Mouse (Mus musculus): ENCODE data around the gene Adh1.

The Adh1 gene

GRCm38 (mm10) chr3:138241371-138241770 is 19.4 kb upstream of the Adh1 start:
- peak; percentile 38 for DNase-seq

- peak; percentile 35 for DNase-seq
Observed at GRCm38 (mm10) chr3:138242021-138242726, 18.6 kb upstream of the Adh1 start.

DNA sequence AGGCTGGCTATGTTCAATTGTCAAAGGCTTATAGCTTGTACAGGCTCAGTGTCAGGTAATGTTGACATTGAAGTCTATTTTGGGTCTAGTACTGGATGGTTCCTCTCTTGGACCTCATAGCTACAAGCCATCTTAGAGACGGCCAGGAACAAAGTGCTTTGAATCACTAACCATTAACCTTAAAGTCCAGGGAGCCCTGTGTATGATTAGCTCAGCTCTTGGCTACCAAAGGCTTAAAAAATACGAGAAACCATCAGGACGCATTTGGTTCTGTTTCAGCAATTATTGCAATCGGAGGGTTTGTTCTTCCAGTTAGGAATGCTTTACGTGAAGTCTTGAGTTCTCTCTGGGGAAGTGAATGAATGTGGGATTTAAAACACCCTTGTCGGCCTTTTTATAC is 17.9 kb upstream of the Adh1 start:
- peak; percentile 34 for DNase-seq

DNA sequence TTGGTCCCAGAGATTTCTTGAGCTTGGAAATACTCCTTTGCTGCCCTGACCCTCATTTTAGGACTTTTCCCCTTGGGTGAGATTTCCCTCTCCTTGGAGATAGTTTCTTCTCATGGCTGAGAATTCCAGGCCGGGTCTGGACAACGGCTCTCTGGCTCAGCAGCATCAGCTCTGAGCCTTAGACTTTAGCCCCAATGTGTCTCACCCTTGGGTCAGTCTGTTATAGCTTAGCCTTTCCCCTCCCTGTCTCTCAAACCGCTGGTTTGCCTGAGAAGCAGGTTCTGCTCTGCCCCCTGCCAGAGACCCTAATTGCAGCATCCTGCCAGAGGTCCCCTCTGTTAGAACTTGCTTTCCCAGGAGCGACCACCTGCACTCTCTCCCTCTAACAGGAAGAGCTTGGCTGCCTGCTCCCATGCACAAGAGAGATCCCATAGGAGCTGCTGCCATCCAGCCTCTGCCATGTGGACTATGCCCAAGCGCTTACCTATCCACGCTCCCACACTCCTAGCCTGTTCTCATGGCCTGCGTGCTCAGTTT is 16.4 kb upstream of the Adh1 start:
- DNase-seq: peak; percentile 61

DNA sequence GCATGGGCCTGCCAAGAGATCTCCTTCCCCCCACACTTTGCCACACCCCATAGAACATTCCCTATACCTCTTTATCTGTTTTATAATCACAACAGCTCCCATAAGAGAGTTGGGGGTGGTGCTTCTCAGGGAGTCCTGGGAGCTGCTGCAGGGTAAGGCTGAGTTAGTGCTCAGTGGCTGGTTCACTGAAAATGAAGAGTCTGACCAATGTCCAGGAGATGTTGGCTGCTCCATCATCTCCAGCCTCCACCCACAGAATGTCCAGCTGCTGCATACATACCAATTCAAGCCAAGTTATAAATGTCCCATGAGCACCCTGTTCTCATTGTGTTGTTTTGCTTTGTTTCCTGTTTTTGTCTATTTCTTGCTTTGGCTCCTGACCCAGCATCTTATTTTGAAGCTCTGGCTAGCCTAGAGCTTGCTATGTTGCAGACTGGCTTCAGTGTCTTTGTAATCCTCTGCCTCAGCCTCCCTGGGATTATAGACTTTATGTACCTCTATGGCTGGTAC is 14.2 kb upstream of the Adh1 start:
- no peak for DNase-seq

DNA sequence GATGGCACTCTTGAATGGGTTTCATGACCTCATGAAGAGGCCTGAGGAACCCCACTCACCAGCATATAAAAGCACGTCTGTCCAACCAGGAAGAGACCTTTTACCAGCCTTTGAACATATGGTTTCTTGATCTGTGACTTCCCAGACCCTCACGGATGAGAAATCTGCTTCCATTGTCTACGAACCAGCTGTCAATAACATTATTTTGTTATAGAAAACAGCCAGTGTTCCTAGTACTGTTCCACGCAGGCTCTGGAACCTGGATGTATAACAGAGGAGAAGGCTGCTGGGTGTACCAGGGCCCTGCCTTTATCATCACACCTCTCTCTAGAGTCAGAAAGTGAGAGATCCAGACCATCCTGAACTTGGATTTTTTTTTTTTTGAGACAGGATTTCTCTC is 13.6 kb upstream of the Adh1 start:
- DNase-seq: no peak

DNA sequence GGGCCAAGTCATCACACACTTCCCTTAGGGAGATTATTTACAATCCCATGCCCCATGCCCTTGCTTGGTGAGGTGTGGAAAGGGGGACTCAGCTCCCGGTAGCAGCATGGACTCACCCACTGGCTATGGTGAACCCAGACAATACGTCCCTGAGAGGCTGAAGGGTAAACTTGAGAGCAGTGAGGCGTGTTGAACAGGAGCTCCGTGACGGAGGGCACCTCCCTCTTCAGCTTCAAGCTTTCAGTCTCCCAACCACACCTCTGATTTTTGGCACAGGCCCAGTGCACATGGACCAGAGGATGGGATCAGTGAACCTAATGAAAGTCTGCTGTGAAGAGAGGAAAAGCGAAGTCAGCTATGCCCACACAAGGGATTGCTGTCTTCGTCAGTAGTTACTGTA is 12.8 kb upstream of the Adh1 start:
- DNase-seq: peak; percentile 84

DNA sequence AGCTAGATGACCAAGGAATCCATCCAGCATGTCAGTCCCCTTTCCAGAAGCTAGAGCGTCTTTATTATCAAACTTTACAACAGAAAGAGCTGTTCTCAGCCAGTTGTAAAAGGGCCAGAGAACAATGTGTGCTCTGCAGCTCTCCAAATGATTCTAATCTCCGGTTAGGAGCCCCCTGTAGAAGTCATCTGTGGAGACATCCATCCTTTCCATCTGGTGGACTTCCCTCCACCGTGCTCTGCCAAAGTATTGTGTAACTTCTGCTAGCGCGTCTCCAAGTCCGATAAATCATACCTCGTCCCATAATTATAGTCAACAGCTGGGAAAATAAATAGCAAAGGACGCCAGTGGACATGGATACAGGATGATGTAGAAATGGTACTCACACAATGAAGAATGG is 12.0 kb upstream of the Adh1 start:
- DNase-seq: peak; percentile 32

DNA sequence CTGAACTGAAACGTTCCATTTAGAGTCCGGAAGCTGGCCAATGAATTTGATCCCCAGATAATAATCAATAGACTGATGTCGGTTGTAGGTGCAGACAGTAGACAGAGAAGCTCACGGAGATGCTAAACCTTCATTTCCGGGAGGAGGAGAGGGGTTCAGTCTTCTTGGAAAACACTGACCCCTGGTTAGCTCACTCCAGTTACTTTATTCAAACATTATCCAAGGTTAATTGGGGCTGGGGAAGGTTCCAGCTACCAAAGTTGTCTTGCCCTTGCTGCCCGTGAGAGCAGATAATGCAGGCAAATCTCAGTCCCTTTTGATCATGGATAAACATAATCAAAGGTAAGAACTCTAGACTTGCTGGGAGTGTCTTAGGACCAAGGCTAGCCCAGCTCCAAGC is 9.6 kb upstream of the Adh1 start:
- DNase-seq: no peak

DNA sequence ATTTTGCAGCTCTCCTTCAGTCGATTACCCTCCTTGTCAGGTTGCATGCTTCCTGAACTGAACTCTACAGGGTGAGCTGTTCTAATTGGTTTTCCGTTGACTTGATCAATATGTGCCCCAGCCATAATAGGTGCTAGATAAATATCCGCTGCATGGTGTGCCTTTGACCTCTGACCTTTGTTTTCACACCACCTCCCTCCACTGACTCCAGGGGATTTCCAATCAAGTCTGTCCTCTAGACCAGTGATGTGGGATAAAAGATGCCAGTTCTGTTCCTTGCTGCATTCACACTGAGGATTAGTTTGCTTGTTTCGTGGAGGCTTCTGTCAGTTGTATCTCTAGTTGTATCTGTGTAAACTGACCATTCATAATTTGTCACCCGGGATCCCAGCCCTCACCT is 6.6 kb upstream of the Adh1 start:
- no peak for DNase-seq

DNA sequence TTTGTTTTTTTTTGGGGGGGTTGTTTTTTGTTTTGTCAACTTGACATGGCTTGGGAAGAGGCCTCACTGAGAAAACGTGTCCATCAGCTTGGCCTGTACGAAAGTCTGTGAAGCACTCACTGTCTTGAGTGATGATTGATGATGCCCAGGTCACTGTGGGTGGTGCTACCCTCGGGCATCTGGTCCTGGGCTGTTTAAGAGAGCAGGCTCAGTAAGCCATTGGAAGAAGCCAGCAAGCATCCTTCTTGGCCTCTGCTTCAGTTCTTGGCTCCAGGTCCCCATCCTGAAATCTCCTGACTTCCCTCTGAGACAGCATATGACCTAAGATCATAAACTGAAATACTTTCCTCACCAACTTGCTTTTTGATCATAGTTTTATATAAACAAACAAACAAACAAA is 5.4 kb upstream of the Adh1 start:
- DNase-seq: no peak

DNA sequence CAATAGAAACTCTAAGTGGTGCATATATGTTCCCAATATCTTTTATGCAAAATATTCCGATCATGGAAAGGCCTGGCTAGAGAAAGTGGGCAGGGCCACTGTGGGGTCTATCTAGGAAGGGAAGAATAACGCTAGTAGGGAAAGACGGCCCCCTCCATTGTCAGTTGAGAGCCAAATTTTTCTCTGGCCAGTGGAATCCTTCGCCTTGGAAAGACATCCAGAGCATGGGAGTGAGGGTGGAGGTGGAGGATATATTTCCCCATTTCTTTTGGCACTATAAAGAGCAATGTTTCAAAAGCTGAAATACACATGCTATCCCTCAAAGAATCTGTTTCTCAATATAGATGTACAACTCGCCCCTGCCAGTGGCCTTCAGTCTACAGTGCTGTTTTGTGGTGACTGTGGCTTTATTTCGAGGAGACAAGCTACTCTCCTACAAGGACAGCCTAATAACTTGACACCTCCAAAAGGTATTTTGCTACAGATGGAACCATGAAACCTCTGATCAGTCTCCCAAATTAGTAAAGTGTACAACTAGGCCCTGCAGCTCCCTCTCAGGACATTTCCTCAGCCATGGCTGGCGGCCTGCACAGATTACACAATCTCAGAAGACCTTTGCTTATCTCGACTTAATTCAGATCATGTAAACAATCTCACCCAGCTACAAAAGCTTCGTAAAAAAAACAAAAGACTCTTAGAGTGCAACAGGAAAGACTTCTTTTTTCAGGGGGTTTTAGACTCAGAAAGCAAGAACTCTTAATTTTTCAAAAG is 4.8 kb upstream of the Adh1 start:
- DNase-seq: no peak

DNA sequence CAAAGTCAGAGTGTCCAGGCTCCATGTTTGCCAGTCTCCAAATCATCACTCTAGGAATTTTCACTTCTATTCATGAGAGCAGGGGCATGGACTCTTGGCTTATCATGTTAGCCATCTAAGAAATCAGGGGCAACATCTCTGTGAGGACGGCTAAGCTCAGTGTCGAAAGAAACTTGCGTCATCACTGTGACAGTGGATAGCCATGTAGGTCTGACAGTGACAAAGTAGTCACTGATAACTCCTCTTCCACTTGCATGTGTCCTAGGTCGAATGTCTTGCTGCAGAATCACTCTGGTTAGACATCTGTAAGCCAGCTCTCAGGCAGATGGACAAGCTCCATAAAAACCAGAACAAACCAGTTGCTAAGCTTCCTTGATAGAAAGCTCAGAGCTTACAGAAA is 1.8 kb downstream of the Adh1 start:
- no peak for DNase-seq

- no peak for DNase-seq
Observed at GRCm38 (mm10) chr3:138263154-138263930, 2.6 kb downstream of the Adh1 start.

- no peak for DNase-seq
Observed at GRCm38 (mm10) chr3:138264648-138265047, 3.9 kb downstream of the Adh1 start.

GRCm38 (mm10) chr3:138270507-138270906 is 9.7 kb downstream of the Adh1 start:
- DNase-seq: no peak

GRCm38 (mm10) chr3:138271297-138271696 is 10.5 kb downstream of the Adh1 start:
- no peak for DNase-seq

GRCm38 (mm10) chr3:138273080-138273479 is 12.3 kb downstream of the Adh1 start:
- DNase-seq: no peak

GRCm38 (mm10) chr3:138275100-138275499 is 14.3 kb downstream of the Adh1 start:
- no peak for DNase-seq

DNA sequence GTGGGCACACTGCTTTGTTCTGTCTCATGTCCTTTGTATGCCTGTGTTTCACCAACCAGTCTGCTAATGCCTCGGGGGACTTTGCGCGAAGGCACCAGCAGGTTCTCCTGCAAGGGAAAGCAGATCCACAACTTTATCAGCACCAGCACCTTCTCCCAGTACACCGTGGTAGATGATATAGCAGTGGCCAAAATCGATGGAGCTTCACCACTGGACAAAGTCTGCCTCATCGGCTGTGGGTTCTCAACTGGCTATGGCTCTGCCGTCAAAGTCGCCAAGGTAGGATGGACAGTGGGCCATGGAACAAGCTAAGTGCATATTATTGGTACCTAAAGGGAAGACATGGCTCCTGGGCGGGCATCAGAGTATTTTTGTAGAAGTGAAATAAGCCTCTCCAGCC is 21.8 kb downstream of the Adh1 start:
- no peak for DNase-seq

- DNase-seq: no peak
Observed at GRCm38 (mm10) chr3:138283831-138284230, 23.0 kb downstream of the Adh1 start.

GRCm38 (mm10) chr3:138285986-138286385 is 25.2 kb downstream of the Adh1 start:
- DNase-seq: no peak

DNA sequence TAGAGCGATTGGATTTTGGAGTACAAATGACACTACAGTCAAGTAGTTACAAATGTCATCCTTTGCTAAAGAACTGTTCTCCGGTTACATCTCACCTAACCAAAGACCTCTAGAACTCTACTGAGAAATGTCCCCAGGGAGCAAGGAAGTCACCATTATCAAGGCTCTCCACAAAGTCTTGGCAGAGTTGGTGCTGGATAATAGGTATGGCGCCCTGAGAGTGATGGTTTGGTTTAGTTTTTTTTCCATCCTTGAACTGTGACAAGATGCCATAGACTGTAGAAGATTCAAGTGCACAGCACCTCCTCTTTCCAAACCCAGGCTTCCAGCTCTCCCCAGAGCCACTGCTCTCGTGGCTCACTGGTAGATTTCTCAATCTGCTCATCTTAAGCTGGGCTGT is 26.9 kb downstream of the Adh1 start:
- DNase-seq: no peak
